Mouse (Mus musculus) brain, embryonic 18.5 days (tissue): Measurements from ENCODE around the gene Sept12.

Experiments
- DNase-seq: peaks from one replicate; pipeline ENCODE4 v3.0.0-alpha.2; 2012; ENCODE audit warnings: low read depth, low spot score

Gene Sept12

DNA sequence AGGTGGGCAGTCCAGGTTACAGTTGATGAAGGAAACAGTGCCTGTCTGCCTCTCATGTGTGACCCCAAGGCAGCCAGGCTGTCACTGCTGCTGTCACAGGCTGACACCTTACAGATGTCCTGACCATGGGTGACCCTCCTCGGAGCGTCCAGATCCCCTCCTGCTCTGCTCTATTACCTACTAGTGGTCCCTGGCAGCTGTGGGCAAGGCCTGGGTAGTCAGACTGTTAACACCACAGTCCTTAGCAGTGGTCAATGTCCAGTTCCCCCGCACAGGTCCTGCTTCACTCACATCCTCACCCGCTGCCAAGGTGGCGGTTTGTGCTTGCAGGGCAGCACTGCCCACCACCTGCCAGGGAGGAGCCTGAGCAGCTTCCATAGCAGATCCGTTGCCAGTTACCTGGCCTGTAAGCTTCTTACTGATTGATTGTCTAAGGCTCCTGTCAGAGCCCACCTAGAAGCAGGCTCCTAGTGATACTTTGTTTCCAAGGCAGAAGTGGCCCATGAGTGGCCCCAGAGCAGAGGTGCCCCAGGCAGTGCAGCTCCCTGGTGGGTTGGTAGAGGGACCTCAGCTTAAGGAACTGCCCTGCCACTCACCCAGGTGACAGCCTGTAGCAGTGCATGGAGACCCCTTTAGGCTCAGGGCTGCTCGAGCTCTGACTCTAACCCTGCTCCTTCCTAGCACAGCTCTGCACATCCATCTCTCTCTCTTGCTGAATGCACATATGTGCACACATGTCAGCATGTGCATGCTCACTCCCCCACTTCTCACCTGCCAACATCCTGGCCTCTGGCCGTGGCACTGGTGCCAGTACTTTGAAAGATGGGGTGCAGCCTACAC, 60.1 kb downstream of the Sept12 start:
- DNase-seq: no peak
